Mouse (Mus musculus): ENCODE data around the gene Fam227a. TPM values are rescaled to one million over a fixed set of nuclear protein-coding genes. Genes with fewer than 3 reads are reported as not detected.

The Fam227a gene
- polyA plus RNA-seq, 1 experiment from 2014 or later, result 0.29 TPM

- H3K36me3 ChIP-seq (ENCODE audit: control insufficient read depth, insufficient read depth, low read length), result no peaks in the 10 kb centered on the region
- WGBS, result under 1% methylated on average over 44 of the region's 45 CpGs
- H3K4me2 ChIP-seq (replicated peaks; ENCODE audit: low read depth), result peak within 1 kb of the TSS; percentile 97
- peak within 1 kb of the TSS; percentile 82 for H3K27ac ChIP-seq (replicated peaks)
- peaks cover 9% of the 10 kb centered on the region; the same call in 1 of the 2 replicates for H3K4me1 ChIP-seq (replicated peaks; ENCODE audit: control insufficient read depth, insufficient read depth)
- TF ChIP-seq EP300 (optimal IDR thresholded peaks at IDR 0.05), result no peak
- TF ChIP-seq CTCF (IDR thresholded peaks at IDR 0.05; ENCODE audit: low read depth), result no peak
- ATAC-seq (ENCODE audit: low FRiP score, low TSS enrichment) (peak; percentile 96), DNase-seq (ENCODE audit: low spot score) (peak; percentile 96)
- H3K4me3 ChIP-seq (ENCODE audit: low read depth, low read length), result peak within 1 kb of the TSS; percentile 97
- no peaks in the 10 kb centered on the region for H3K9me3 ChIP-seq (ENCODE audit: control insufficient read depth, low read length)
- H3K9ac ChIP-seq (ENCODE audit: low read length), result peak within 1 kb of the TSS; percentile 89
- H3K27me3 ChIP-seq (ENCODE audit: control insufficient read depth, insufficient read depth, low read length), result no peaks in the 10 kb centered on the region
Observed at GRCm38 (mm10) chr15:79690426-79691022, 31.8 kb upstream of the Fam227a start, which contains the start of gene Gtpbp1. Gene Gtpbp1, plus strand, starts transcription at chr15:79690845.

GRCm38 (mm10) chr15:79689662-79690425, 31.1 kb upstream of the Fam227a start:
- Histone ChIP-seq H3K4me1 (replicated peaks; ENCODE audit: control insufficient read depth, insufficient read depth) (peaks cover 13% of the 10 kb centered on the region; the same call in 1 of the 2 replicates), H3K4me2 (replicated peaks; ENCODE audit: low read depth) (peak overlapping the region; percentile 97), H3K27me3 (ENCODE audit: control insufficient read depth, insufficient read depth, low read length) (no peaks in the 10 kb centered on the region), H3K9me3 (ENCODE audit: control insufficient read depth, low read length) (no peaks in the 10 kb centered on the region), H3K9ac (ENCODE audit: low read length) (0 out of 2 replicates have a peak overlapping the region, but pooled peaks have one; percentile 23), H3K27ac (replicated peaks) (0 out of 2 replicates have a peak overlapping the region, but pooled peaks have one; percentile 36), H3K4me3 (ENCODE audit: low read depth, low read length) (peak overlapping the region; percentile 97), H3K36me3 (ENCODE audit: control insufficient read depth, insufficient read depth, low read length) (no peaks in the 10 kb centered on the region)
- TF ChIP-seq EP300 (optimal IDR thresholded peaks at IDR 0.05), result no peak
- TF ChIP-seq CTCF (IDR thresholded peaks at IDR 0.05; ENCODE audit: low read depth), result no peak
- DNase-seq (ENCODE audit: low spot score) (no peak), ATAC-seq (ENCODE audit: low FRiP score, low TSS enrichment) (no peak)
- 9% methylated on average over 24 of the region's 24 CpGs for WGBS

- no peak for TF ChIP-seq CTCF (IDR thresholded peaks at IDR 0.05; ENCODE audit: low read depth)
- TF ChIP-seq EP300 (optimal IDR thresholded peaks at IDR 0.05), result no peak
- Histone ChIP-seq H3K4me1 (replicated peaks; ENCODE audit: control insufficient read depth, insufficient read depth) (peaks cover 19% of the 10 kb centered on the region), H3K9me3 (ENCODE audit: control insufficient read depth, low read length) (no peaks in the 10 kb centered on the region), H3K9ac (ENCODE audit: low read length) (peak overlapping the region; percentile 90), H3K36me3 (ENCODE audit: control insufficient read depth, insufficient read depth, low read length) (no peaks in the 10 kb centered on the region), H3K27ac (replicated peaks) (peak overlapping the region; percentile 96), H3K27me3 (ENCODE audit: control insufficient read depth, insufficient read depth, low read length) (no peaks in the 10 kb centered on the region), H3K4me2 (replicated peaks; ENCODE audit: low read depth) (peak overlapping the region; percentile 82), H3K4me3 (ENCODE audit: low read depth, low read length) (peak overlapping the region; percentile 88)
- WGBS, result 7% methylated on average over 8 of the region's 8 CpGs
- ATAC-seq (ENCODE audit: low FRiP score, low TSS enrichment), result no peak
- DNase-seq (ENCODE audit: low spot score), result no peak
Observed at GRCm38 (mm10) chr15:79688268-79688956, 29.7 kb upstream of the Fam227a start.

GRCm38 (mm10) chr15:79687646-79688267, 29.0 kb upstream of the Fam227a start, which contains the start of gene Josd1:
Gene Josd1, minus strand, starts transcription at chr15:79687919.
- Histone ChIP-seq H3K4me1 (replicated peaks; ENCODE audit: control insufficient read depth, insufficient read depth) (peaks cover 22% of the 10 kb centered on the region), H3K9me3 (ENCODE audit: control insufficient read depth, low read length) (no peaks in the 10 kb centered on the region), H3K4me2 (replicated peaks; ENCODE audit: low read depth) (peak within 1 kb of the TSS; percentile 82), H3K36me3 (ENCODE audit: control insufficient read depth, insufficient read depth, low read length) (no peaks in the 10 kb centered on the region), H3K9ac (ENCODE audit: low read length) (peak within 1 kb of the TSS; percentile 90), H3K27me3 (ENCODE audit: control insufficient read depth, insufficient read depth, low read length) (no peaks in the 10 kb centered on the region), H3K4me3 (ENCODE audit: low read depth, low read length) (peak within 1 kb of the TSS; percentile 88), H3K27ac (replicated peaks) (peak within 1 kb of the TSS; percentile 96)
- DNase-seq (ENCODE audit: low spot score) (peak; percentile 97), ATAC-seq (ENCODE audit: low FRiP score, low TSS enrichment) (peak; percentile 71)
- TF ChIP-seq EP300 (optimal IDR thresholded peaks at IDR 0.05), result no peak
- peak; percentile 26; the same call in 1 of the 2 replicates for TF ChIP-seq CTCF (IDR thresholded peaks at IDR 0.05; ENCODE audit: low read depth)
- WGBS, result under 1% methylated on average over 69 of the region's 72 CpGs

DNA sequence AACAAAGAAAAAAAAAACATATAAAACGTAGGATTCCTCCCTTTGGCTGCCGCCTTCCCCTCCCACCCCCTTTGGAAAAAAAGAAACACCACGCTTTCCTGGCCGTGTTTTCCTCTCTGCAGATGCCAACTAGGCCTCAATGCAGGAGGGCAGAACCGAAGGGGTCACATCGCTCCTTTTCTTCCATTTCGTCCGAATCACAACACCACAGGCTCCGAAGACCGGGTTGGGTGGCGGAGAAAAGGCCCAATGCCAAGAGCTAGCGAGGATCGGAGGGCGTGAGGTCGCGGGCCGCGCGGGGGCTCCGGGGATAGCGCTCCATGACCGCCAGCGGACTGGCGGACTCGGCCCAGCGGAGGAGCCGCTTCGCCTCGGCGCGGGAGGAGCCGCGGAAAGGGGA, 28.4 kb upstream of the Fam227a start:
- no peaks in the 10 kb centered on the region for H3K27me3 ChIP-seq (ENCODE audit: control insufficient read depth, insufficient read depth, low read length)
- no peaks in the 10 kb centered on the region for H3K36me3 ChIP-seq (ENCODE audit: control insufficient read depth, insufficient read depth, low read length)
- peak overlapping the region; percentile 88 for H3K4me3 ChIP-seq (ENCODE audit: low read depth, low read length)
- peaks cover 22% of the 10 kb centered on the region for H3K4me1 ChIP-seq (replicated peaks; ENCODE audit: control insufficient read depth, insufficient read depth)
- under 1% methylated on average over 21 of the region's 33 CpGs for WGBS
- peak overlapping the region; percentile 82 for H3K4me2 ChIP-seq (replicated peaks; ENCODE audit: low read depth)
- ATAC-seq (ENCODE audit: low FRiP score, low TSS enrichment) (no peak), DNase-seq (ENCODE audit: low spot score) (no peak)
- TF ChIP-seq EP300 (optimal IDR thresholded peaks at IDR 0.05), result no peak
- no peaks in the 10 kb centered on the region for H3K9me3 ChIP-seq (ENCODE audit: control insufficient read depth, low read length)
- H3K27ac ChIP-seq (replicated peaks), result peak overlapping the region; percentile 96
- H3K9ac ChIP-seq (ENCODE audit: low read length), result peak overlapping the region; percentile 90

Measured in stomach, postnatal 0 days (tissue).